Mouse (Mus musculus) cerebellum, postnatal 14 days (tissue): ENCODE results near the gene Pnmal1.

Experiments used
- DNase-seq, 2 experiments: peaks; one replicate each; pipeline ENCODE4 v3.0.0; 2021; ENCODE audit warnings: mixed read lengths in 2 of 2

Gene Pnmal1

DNA sequence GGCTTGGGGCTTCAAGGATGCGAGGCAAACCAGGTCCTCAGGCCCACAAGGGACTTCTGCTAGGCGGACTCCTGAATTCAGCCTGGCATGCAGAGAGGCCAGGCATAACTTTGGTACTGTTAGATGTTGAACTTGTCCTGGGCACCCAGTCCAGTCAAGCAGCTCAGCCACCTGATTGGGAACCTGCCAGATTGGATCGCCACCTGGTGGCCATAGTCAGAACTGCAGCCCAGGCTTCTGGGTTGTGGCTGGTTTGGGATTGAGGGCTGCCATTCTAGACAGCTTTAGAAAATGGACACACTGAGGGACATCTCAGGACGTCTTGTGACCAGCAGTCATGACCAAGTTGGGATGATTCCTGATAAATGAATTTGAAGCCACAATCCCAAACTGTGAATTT is 40.2 kb downstream of the Pnmal1 start:
- peak; percentile 97 for DNase-seq

- peak; percentile 95 to 96 for DNase-seq
Measured at GRCm38 (mm10) chr7:17002375-17003195, 43.1 kb downstream of the Pnmal1 start.

DNA sequence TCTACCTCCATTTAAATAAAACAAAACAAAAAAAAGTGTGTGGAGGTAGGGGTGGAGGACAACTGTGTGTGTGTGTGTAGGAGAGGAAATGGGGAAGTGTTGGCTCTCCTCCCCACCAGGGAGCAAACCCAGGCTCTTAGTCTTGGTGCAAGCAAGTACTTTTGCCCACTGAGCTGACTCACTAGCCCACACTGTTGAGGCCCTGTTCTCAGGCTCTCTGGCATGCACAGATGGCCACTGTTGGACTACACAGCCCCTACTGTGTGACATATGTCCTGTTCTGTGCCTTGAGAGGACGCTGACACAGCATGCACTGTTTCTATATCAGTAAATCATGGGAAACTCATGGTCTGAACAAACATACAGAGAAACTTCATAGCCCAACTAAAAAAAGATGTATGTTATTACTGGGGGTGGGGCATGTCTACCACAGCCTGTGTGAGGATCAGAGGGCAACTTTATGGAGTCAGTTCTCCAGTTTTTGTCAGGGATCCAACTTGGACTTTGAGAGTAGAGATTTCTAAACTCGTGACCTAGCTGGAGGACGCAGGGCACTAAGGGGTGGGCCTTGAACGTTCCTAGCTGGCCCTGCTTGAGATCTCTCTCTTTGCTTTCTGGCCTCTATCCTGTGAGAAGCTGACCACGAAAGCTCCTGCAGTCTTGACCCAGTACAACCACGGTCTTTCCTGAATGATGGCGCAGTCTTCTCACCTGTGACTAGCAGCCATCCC is 43.9 kb downstream of the Pnmal1 start:
- peak; percentile 58 to 86 for DNase-seq

- DNase-seq: peak in 1 of 2 experiments; percentile 55
Measured at GRCm38 (mm10) chr7:17004716-17005115, 45.2 kb downstream of the Pnmal1 start.

- DNase-seq: peak; percentile 58 to 65
Measured at GRCm38 (mm10) chr7:17007300-17007699, 47.8 kb downstream of the Pnmal1 start.

GRCm38 (mm10) chr7:17009326-17010009 is 50.0 kb downstream of the Pnmal1 start:
- DNase-seq: no peak

DNA sequence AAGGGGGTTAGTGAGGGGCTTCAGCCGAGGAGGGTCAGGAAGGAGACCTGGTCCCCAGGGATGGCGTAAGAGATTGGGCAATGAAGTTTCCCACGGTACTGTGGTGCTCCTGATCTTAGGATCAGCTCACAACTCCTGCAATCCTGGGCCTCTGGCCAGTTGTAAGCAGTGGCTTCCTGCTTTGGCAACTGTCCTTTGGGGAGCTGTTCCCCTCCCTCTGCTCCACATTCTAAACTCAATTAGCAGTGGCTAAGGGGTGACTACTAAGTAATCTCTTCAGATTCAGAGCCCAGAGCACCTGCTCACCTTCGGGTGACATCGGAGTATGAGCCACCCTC is 50.5 kb downstream of the Pnmal1 start:
- no peak for DNase-seq

DNA sequence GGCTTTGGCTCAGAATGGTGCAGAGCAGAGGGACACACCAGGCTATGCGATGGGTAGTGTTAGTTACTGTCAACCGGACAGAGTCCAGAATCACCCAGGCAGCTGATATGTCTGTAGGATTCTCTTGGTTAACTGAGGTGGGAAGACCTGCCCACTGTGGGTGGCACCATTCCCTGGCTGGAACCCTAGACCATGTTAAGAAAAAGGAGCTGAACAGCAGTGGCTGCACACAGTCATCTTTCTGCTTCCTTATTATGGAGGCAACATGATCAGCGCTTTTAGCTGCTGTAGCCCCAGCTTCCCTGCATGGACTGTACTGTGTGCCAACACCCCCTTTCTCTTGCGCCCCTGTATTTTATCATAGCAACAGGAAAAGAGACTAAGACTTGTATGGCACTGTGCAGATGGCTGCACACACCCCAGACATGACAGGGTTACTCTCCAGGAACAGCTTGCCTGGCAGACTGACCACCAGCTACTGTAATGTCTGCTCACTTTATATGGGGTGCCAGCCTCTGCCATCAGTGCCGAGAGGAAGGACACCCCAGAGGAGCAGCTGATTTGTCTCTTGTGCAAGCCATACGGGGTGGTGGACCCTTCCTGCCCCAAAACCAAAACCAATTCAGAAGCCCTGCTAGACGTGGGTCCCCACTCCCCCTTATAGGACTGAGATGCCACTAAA is 52.6 kb downstream of the Pnmal1 start:
- DNase-seq: peak; percentile 77 to 78
